In genomic region chr17:25551313-25551712, GRCm38 (mm10) we compare ENCODE assay signal across 22 mouse cellular contexts. TPM values are rescaled to one million over a fixed set of nuclear protein-coding genes. Genes with fewer than 3 reads are reported as not detected.
"Had no signal": no experiment of that assay in that cellular context is flagged by ENCODE, and none has a peak within 500 bp of the region (broad histone marks: within the 10 kb centered on the region; RNA-seq: fewer than 3 reads in every experiment).

No protein-coding gene starts in this region.

- H3K27me3 ChIP-seq: neural tube, embryonic 13.5 days; neural tube, embryonic 15.5 days had no signal

- ATAC-seq: midbrain, embryonic 16.5 days had no signal

- DNase-seq: lung, adult 18-20 months; lung, embryonic 14.5 days; lung, postnatal 10 days; lung, postnatal 4 days; midbrain, embryonic 14.5 days; retina, postnatal 1 day; right cerebral cortex, adult 18-20 months; right cerebral cortex, postnatal 25 days; right cerebral cortex, postnatal 4 days; spleen, adult 18-20 months; thymus, adult 18-20 months; thymus, postnatal 14 days; thymus, postnatal 36 days had no signal

RNA-seq across cellular contexts. Expression of gene Sox8, which starts 19.2 kb away (rescaled TPM):
- total RNA-seq: megakaryocyte, adult 5-6 weeks; megakaryocyte-erythroid progenitor cell, adult 5-6 weeks had no signal

RNA-seq across cellular contexts. Expression of gene Sstr5, which starts 54.2 kb away (rescaled TPM):
- total RNA-seq: megakaryocyte, adult 5-6 weeks; megakaryocyte-erythroid progenitor cell, adult 5-6 weeks had no signal
- polyA plus RNA-seq: lung, embryonic 14.5 days; midbrain, embryonic 10.5 days; myocyte; neural tube, embryonic 11.5 days; stomach, embryonic 14.5 days had no signal
